Mouse (Mus musculus) thymus, postnatal 0 days (tissue): ENCODE results near the gene Lrrc39. TPM values are rescaled to one million over a fixed set of nuclear protein-coding genes. Genes with fewer than 3 reads are reported as not detected.
"Not testable (repeated sequence)": the region's sequence is repeated elsewhere in the genome, so short reads cannot be mapped to it uniquely, and the experiment has no call there.

ENCODE experiments used
- DNase-seq: peaks from one replicate; pipeline ENCODE4 v3.0.0-alpha.2; 2015; ENCODE audit warnings: low spot score
- polyA plus RNA-seq: library from polyadenylated mRNA; unstranded; fragments of >200 nt; fragmentation: Nextera tagmentation; extraction: Ambion mirVana; gene quantifications from 2 replicates; pipeline ENCODE4 v1.2.1, GENCODE M21; 2015

The Lrrc39 gene
- 0.36 and 0.81 TPM in 2 replicates for polyA plus RNA-seq

GRCm38 (mm10) chr3:116562408-116563094 is at the start of gene Lrrc39:
TSS of gene Lrrc39 (plus strand) at chr3:116562973.
- DNase-seq, result no peak

DNA sequence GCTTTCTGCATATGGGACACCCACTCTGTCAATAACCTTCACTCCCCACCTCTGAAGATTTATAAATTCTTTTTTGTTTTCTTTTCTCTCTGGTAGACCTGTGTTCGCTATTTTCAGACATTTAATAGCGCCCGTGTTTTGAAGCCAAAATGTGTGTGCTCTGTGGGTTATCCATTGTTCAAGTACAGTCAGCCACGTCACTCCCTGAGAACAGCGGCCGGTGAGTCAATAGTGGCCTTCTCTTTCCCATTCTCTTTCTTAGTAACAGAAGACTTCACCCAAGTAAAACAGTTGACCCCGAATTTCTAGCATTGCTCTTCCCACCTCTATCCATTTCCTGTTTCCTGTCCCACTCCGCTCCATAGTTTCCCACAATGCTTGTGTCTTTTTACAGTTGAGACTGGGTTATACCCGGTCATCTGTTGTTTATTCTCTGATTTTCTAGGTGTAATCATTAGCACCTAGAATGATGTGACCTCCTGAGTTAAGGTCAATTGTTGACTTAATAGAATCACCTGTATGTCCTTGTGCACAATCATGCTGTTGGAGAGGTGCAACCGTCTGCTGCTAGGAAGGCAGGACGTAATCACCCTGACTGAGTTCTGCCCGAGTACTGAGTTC is 42.5 kb upstream of the Lrrc39 start:
- DNase-seq, result no peak

- DNase-seq, result no peak
Measured at GRCm38 (mm10) chr3:116529741-116530140, 33.0 kb upstream of the Lrrc39 start.

- no peak for DNase-seq
Measured at GRCm38 (mm10) chr3:116530826-116531225, 31.9 kb upstream of the Lrrc39 start.

DNA sequence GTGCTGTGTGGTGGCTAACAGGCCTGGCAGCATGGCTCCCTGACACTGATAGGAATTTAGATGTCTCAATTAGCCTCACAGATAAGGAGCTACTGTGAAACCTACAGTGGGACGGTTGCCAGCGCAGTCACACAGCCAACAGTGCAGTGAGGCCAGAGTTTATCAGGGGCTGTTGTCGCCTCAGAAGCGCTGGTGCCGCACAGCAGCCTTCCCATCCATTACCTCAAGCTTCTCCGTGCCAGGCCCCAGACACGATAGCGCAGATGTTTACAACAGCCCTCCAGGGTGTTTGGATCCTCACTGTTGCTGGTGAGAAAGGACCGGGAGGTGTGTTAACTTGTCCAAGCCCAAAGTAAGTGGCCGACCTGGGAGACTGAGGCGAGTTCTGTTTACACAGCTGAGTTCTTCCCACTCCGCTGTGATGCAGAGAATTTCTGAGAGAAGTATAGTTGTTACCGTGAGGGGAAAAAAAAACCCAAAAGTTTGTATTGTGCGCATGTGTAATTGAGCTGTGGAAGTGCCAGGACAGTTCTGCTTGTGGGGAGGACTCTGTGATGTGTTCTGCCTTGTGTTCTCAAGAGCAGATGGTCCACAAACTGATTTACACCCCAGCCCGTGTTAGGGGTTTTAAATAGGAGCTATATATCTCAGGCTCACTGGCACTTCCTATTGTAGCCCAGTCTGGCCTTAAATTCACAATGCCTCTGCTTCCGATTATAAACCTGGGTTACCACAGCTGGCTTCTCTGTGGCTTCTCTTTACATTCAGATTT is 26.2 kb upstream of the Lrrc39 start:
- no peak for DNase-seq

GRCm38 (mm10) chr3:116537200-116537573 is 25.6 kb upstream of the Lrrc39 start:
- no peak for DNase-seq

DNA sequence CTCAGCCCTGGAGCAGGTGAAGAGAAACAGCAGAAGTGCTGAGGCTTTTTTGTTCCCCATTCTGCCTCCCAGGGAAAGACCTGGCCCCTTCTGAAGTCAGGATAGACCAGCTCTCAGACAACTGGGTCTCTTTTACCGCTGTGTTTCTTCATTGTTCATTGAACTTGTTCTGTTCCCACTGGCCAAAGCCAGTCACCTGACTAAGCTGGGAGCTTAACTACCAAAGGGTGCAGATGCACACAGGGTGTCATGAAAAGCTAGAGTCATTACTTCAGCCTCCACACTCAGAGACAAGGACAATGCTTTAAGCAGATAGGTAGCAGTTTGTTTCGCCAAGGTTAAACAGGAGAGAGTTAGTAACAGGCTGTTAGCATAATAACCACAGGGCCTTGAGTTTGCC is 20.7 kb upstream of the Lrrc39 start:
- DNase-seq, result no peak

- no peak for DNase-seq
Measured at GRCm38 (mm10) chr3:116542532-116542931, 20.2 kb upstream of the Lrrc39 start.

GRCm38 (mm10) chr3:116547430-116547829 is 15.3 kb upstream of the Lrrc39 start:
- DNase-seq, result no peak

GRCm38 (mm10) chr3:116551362-116551761 is 11.4 kb upstream of the Lrrc39 start:
- no peak for DNase-seq

DNA sequence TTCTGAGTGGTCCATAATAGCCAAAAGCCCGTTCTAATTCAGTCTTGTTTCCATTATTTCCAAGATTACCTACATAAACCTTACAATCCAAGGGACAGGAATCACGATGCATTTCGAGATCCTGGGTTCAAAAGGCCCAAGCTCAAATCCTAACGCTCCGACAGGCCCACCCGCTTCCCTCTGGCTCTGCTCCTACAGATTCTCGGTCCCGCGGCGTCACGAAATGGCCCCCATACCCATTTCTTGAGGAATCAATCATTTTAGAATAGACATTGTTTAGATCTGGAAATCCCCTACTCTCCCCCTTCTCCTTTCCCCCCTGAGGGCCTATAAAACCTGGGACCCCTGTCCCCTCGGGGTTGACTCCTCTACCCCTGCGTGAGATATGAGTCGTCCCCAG is 1.5 kb upstream of the Lrrc39 start:
- DNase-seq, result not testable (repeated sequence)

- no peak for DNase-seq
Measured at GRCm38 (mm10) chr3:116563095-116563492, 321 bp downstream of the Lrrc39 start.

- DNase-seq, result no peak
Measured at GRCm38 (mm10) chr3:116570628-116571027, 7.9 kb downstream of the Lrrc39 start.

DNA sequence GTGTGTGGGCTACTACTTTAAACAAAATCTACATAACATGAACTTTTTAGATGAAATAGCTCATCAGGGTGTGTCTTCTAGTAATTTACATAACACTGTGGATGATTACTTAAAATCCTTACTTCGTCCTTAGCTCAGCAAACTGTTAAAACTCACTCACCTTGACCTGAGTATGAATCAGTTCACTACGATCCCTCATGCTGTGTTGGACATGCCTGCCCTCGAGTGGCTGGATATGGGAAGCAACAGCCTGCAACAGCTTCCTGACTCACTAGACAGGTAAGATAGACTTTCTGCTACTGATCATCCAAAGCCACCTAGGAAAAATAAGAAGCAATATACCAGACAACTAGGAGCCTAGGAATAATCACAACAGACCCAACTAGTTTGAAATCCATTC is 14.5 kb downstream of the Lrrc39 start:
- no peak for DNase-seq

- no peak for DNase-seq
Measured at GRCm38 (mm10) chr3:116582201-116582600, 19.4 kb downstream of the Lrrc39 start.

GRCm38 (mm10) chr3:116594076-116594727 is 31.4 kb downstream of the Lrrc39 start:
- no peak for DNase-seq

DNA sequence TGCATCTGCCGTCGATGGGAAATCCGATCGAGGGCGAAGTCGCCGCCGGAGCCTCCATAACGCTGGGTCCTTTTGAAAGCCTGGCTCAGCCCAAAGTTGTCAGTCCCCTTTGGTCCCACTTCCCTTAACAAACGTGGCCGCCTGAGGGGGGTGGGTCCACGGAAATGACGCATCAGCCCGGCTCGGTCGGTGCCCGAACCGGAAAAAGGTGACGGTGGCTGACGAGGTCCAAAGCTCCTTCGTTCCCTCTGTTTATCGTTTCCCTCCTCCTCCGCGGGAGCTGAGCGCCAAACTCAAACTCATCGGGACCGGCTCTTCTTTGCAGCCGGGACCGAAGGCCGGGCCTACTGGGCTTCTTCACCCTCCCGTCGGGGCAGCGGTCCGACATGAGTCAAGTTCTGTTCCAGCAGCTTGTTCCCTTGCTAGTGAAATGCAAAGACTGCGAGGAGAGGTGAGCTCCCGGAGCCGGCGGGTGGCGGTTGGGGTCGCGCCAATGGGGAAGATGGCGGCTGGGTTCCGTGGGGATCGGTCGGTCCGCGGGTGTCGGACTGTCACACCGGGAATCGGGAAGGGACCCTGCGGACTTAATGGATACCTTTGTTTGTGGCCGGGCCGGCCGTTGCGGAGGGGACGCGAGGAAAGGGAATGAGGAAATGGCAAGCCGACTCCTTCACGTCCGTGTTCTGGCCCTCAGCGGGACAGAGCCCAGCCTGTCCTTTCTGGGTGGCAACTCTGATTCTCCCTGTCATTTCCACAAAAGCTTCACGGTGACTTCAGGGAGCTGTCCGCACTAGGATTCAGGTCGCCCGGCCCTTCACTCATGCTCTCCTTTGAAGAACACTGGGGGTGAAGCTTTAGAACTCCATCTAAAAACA is 32.2 kb downstream of the Lrrc39 start, which contains the start of gene Sass6:
Sass6 (plus strand) TSS at position 255 of the 875 bp plus-strand sequence.
- DNase-seq, result peak; percentile 97

DNA sequence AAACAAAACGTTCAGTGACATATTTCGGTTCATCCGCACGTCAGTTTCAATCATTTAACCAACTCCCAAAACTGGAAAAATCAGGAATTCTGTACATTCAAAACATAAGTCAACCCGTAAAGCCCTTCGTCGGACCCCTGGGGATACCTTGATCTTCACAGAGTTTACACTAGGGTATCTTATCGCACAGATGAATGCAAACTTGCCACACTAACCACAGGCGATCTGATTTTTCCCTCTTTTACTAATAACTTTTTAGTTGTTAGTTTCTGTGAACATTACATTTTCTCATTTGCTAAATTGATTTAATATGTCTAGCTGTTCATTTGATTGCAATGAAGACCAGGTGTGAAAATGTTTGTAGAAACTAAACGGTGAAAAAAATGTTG is 32.8 kb downstream of the Lrrc39 start:
- no peak for DNase-seq

GRCm38 (mm10) chr3:116599705-116600104 is 36.9 kb downstream of the Lrrc39 start:
- no peak for DNase-seq

DNA sequence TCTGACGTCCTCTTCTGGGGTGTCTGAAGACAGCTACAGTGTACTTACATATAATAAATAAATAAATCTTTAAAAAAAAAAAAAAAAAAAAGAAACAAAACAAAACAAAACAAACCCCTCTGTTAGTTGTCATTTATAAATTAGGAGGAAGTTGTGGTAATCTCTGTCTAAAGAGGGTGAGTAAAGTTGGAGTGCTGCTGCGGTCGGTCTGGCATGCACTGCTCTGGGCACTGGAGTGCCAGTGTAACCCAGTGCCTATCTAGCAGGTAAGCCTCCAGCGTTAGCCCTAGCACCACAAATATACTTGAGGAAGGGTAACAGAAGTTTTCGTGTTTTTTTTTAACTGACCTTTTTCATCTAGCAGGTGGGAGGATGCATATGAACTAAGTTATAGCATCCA is 38.2 kb downstream of the Lrrc39 start:
- no peak for DNase-seq

DNA sequence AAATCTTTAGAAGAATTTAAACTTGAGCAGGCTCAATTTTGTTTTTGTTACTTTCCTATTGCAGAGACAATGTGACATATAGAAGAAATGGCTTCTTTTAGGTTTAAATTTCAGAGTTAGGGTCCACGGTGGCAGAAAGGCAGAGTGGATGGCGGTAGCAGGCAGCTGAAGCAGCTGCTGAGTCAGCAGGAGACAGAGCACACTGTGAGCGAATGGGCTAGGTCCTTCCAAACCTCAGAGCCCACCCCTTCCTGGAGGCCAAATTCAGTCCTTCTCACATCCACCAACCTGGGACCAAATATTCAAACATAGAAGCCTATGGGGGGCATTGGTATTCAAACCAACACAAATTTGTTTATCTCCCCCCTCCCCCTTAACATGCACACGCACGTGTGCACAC is 39.0 kb downstream of the Lrrc39 start:
- no peak for DNase-seq
